Mouse (Mus musculus) CH12.LX (cell line): Measurements from ENCODE around the gene Ppp2ca. TPM values are rescaled to one million over a fixed set of nuclear protein-coding genes. Genes with fewer than 3 reads are reported as not detected.

Source experiments
- DNase-seq: peaks from one replicate; pipeline ENCODE4 v3.0.0-alpha.2; 2013; ENCODE audit errors: extremely low read depth
- H3K27ac ChIP-seq: 2 replicates; pipeline ENCODE4 v1.5.1; 2012; ENCODE audit warnings: low read depth, mild to moderate bottlenecking, control low read depth, moderate library complexity; ENCODE audit not compliant: insufficient read depth
- H3K27me3 ChIP-seq: replicated peaks from 2 replicates; pipeline ENCODE3; 2012; ENCODE audit warnings: inconsistent platforms
- H3K36me3 ChIP-seq, 2 experiments: replicated peaks in 1 of 2; 2 replicates each; pipeline versions ENCODE3 to v1.6.1; 2012; ENCODE audit warnings: inconsistent platforms in 1 of 2, low read length in 1 of 2, mild to moderate bottlenecking in 1 of 2, mixed read lengths in 1 of 2, moderate library complexity in 1 of 2; ENCODE audit not compliant: control insufficient read depth in 1 of 2, insufficient read depth in 1 of 2
- H3K4me1 ChIP-seq, 2 experiments: 2 replicates each; pipeline ENCODE4 v1.6.1; 2012; ENCODE audit warnings: inconsistent platforms in 1 of 2, moderate library complexity in 1 of 2; ENCODE audit not compliant: insufficient read depth in 2 of 2, control insufficient read depth in 1 of 2
- H3K4me2 ChIP-seq: 2 replicates; pipeline ENCODE4 v1.6.1; 2012; ENCODE audit warnings: low read depth, mild to moderate bottlenecking, control low read depth; ENCODE audit not compliant: poor library complexity, insufficient read depth, severe bottlenecking
- H3K4me3 ChIP-seq, 3 experiments: fragments of 150-350 bp in 1 of 3; sonication (generic) in 1 of 3; replicated peaks in 1 of 3; 2 replicates each; pipeline versions ENCODE3 to v1.5.1; 2011 to 2012; ENCODE audit warnings: low read depth in 2 of 3, low read length in 2 of 3, mild to moderate bottlenecking in 2 of 3, moderate library complexity in 2 of 3, control low read depth in 1 of 3, improper control_type of control experiment in 1 of 3, inconsistent platforms in 1 of 3, mixed read lengths in 1 of 3; ENCODE audit not compliant: poor library complexity in 1 of 3
- H3K79me2 ChIP-seq: replicated peaks from 2 replicates; pipeline ENCODE4 v1.6.1; 2012; ENCODE audit warnings: mild to moderate bottlenecking, moderate library complexity; ENCODE audit not compliant: control insufficient read depth, poor library complexity, insufficient read depth, severe bottlenecking; ENCODE audit errors: extremely low read depth
- H3K9ac ChIP-seq: 2 replicates; pipeline ENCODE4 v1.6.1; 2012; ENCODE audit warnings: low read depth, mild to moderate bottlenecking, control low read depth, moderate library complexity; ENCODE audit not compliant: insufficient read depth
- H3K9me3 ChIP-seq: replicated peaks from 2 replicates; pipeline ENCODE3; 2012; ENCODE audit warnings: low read length, inconsistent platforms, mixed read lengths
- CHD1 ChIP-seq: IDR thresholded peaks from 2 replicates; pipeline ENCODE4 v1.6.1; 2012; ENCODE audit warnings: low read depth, low read length, improper control_type of control experiment, inconsistent platforms
- CHD2 ChIP-seq: IDR thresholded peaks from 2 replicates; pipeline ENCODE4 v1.6.1; 2011; ENCODE audit warnings: low read length, improper control_type of control experiment
- CTCF ChIP-seq, 2 experiments: IDR thresholded peaks in 1 of 2; conservative IDR thresholded peaks in 1 of 2; 2 replicates each; pipeline ENCODE4 v1.5.1; 2011 to 2012; ENCODE audit warnings: low read depth in 2 of 2, low read length in 2 of 2, improper control_type of control experiment in 1 of 2, inconsistent platforms in 1 of 2, mild to moderate bottlenecking in 1 of 2, moderate library complexity in 1 of 2
- ELF1 ChIP-seq: IDR thresholded peaks from 2 replicates; pipeline ENCODE4 v1.6.1; 2014; ENCODE audit warnings: low read depth, mild to moderate bottlenecking, inconsistent platforms, low read length, improper control_type of control experiment
- HCFC1 ChIP-seq: IDR thresholded peaks from 2 replicates; pipeline ENCODE4 v1.6.1; 2012; ENCODE audit warnings: low read depth, mild to moderate bottlenecking, inconsistent platforms, low read length, improper control_type of control experiment
- IRF4 ChIP-seq: IDR thresholded peaks from 2 replicates; pipeline ENCODE4 v1.6.1; 2014; ENCODE audit warnings: low read depth, mild to moderate bottlenecking, inconsistent platforms, low read length, improper control_type of control experiment
- KAT2A ChIP-seq: IDR thresholded peaks from 2 replicates; pipeline ENCODE4 v1.6.1; 2012; ENCODE audit warnings: low read length, improper control_type of control experiment, inconsistent platforms; ENCODE audit not compliant: insufficient replicate concordance
- MAZ ChIP-seq: IDR thresholded peaks from 2 replicates; pipeline ENCODE4 v1.6.1; 2012; ENCODE audit warnings: low read depth, mild to moderate bottlenecking, inconsistent platforms, low read length, improper control_type of control experiment, moderate library complexity
- MEF2A ChIP-seq: IDR thresholded peaks from 2 replicates; pipeline ENCODE4 v1.6.1; 2014; ENCODE audit warnings: low read depth, mild to moderate bottlenecking, inconsistent platforms, low read length, improper control_type of control experiment, borderline replicate concordance
- MXI1 ChIP-seq: IDR thresholded peaks from 2 replicates; pipeline ENCODE4 v1.6.1; 2011; ENCODE audit warnings: mild to moderate bottlenecking, low read depth, low read length, improper control_type of control experiment
- MYC ChIP-seq: IDR thresholded peaks from 2 replicates; pipeline ENCODE4 v1.6.1; 2011; ENCODE audit warnings: low read depth, mild to moderate bottlenecking, improper control_type of control experiment, low read length
- NELFE ChIP-seq: IDR thresholded peaks from 2 replicates; pipeline ENCODE4 v1.6.1; 2011; ENCODE audit warnings: low read depth, low read length, improper control_type of control experiment
- PAX5 ChIP-seq: IDR thresholded peaks from 2 replicates; pipeline ENCODE4 v1.6.1; 2012; ENCODE audit warnings: low read length, inconsistent platforms, mixed read lengths
- POLR2A ChIP-seq: IDR thresholded peaks from 2 replicates; pipeline ENCODE4 v1.6.1; 2011; ENCODE audit warnings: low read depth, mild to moderate bottlenecking, improper control_type of control experiment, low read length
- SIN3A ChIP-seq: IDR thresholded peaks from 2 replicates; pipeline ENCODE4 v1.6.1; 2012; ENCODE audit warnings: low read length, improper control_type of control experiment, inconsistent platforms
- SMC3 ChIP-seq: IDR thresholded peaks from 2 replicates; pipeline ENCODE4 v1.6.1; 2011; ENCODE audit warnings: low read depth, low read length, improper control_type of control experiment
- TBP ChIP-seq: conservative IDR thresholded peaks from 2 replicates; pipeline ENCODE4 v1.6.1; 2011; ENCODE audit warnings: low read depth, low read length, improper control_type of control experiment
- TCF12 ChIP-seq: IDR thresholded peaks from 2 replicates; pipeline ENCODE4 v1.6.1; 2014; ENCODE audit warnings: low read depth, mild to moderate bottlenecking, inconsistent platforms, low read length, improper control_type of control experiment
- USF2 ChIP-seq: conservative IDR thresholded peaks from 2 replicates; pipeline ENCODE4 v1.6.1; 2011; ENCODE audit warnings: low read depth, low read length, improper control_type of control experiment
- ZC3H11A ChIP-seq: IDR thresholded peaks from 2 replicates; pipeline ENCODE4 v1.6.1; 2012; ENCODE audit warnings: low read depth, mild to moderate bottlenecking, inconsistent platforms, low read length, improper control_type of control experiment
- ZKSCAN1 ChIP-seq: IDR thresholded peaks from 2 replicates; pipeline ENCODE4 v1.6.1; 2012; ENCODE audit warnings: low read depth, inconsistent platforms, low read length, improper control_type of control experiment, borderline replicate concordance
- ZMIZ1 ChIP-seq: IDR thresholded peaks from 2 replicates; pipeline ENCODE4 v1.6.1; 2012; ENCODE audit warnings: low read depth, mild to moderate bottlenecking, inconsistent platforms, low read length, improper control_type of control experiment
- ZNF384 ChIP-seq: IDR thresholded peaks from 2 replicates; pipeline ENCODE4 v1.6.1; 2012; ENCODE audit warnings: low read depth, low read length, improper control_type of control experiment, inconsistent platforms
- dilution Hi-C: fragments of 300-500 bp; cut with MboI; formaldehyde crosslinking; loops from 2 replicates; pipeline ENCODE4 v1.14.3; 2020; ENCODE audit warnings: low sequenced_read_pairs; ENCODE audit not compliant: extremely low pct_unique_long_range_greater_than_20kb, extremely low pct_ligation_motif_present
- in situ Hi-C: fragments of 300-500 bp; cut with MboI; formaldehyde crosslinking; loops from 3 replicates; pipeline ENCODE4 v1.14.3; 2019; ENCODE audit warnings: low sequenced_read_pairs, low pct_ligation_motif_present, low pct_unique_long_range_greater_than_20kb, mixed read lengths
- polyA plus RNA-seq: library from polyadenylated mRNA; unstranded; fragments of >175 nt; gene quantifications from 2 replicates; pipeline ENCODE4 v1.2.1, GENCODE M21; 2012; ENCODE audit warnings: low read depth; ENCODE audit not compliant: insufficient read length
- total RNA-seq, 2 experiments: library from RNA; depleted of rRNA; stranded (reverse); fragments of 300-350 nt in 1 of 2; fragments of >200 nt in 1 of 2; gene quantifications; 2 replicates each; pipeline ENCODE4 v1.2.3; 2012 to 2014

Gene Ppp2ca
- total and polyA plus RNA-seq, 3 experiments: 85.5 to 185 (median 177) TPM

DNA sequence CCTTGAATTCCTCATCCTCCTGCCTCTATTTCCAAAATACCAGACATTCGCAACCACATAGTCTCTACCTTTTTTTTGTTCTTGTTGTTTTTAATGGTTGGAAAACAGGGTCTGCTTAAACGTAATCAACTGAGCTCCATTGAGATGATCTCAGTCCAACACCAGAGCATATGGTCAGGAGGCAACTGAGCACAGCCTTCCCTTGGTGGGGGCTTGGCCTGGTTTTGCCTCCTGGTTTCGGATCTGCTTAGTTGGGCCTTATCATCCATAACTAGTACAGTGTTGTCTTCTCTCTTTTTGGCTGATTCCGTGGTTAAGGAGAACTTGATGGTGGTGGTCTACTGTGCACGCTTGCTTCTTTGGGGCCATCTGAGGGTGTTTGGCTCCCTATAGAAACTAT lies 10.3 kb downstream of the Ppp2ca start:
- Histone ChIP-seq H3K27ac (peak overlapping the region; percentile 43), H3K4me3 (peak overlapping the region in 1 of 3 experiments; percentile 23), H3K27me3 (no peaks in the 10 kb centered on the region), H3K9ac (no peak overlapping the region), H3K9me3 (no peaks in the 10 kb centered on the region), H3K79me2 (peaks cover 97% of the 10 kb centered on the region), H3K36me3 (peaks cover 9 to 53% of the 10 kb centered on the region in 2 experiments)
- in situ Hi-C loops: no loop called here
- TF ChIP-seq USF2 (no peak), CHD1 (no peak), IRF4 (no peak), ZC3H11A (no peak), CTCF (conservative IDR thresholded peaks at IDR 0.05 in 1 of 2, IDR thresholded peaks at IDR 0.05 in 1 of 2; ENCODE audit: low read depth in 2 of 2, low read length in 2 of 2) (no peak), PAX5 (no peak), MXI1 (no peak), HCFC1 (no peak), TBP (no peak), TCF12 (no peak), SIN3A (no peak), ELF1 (no peak), MEF2A (no peak), ZMIZ1 (no peak), MAZ (no peak), ZNF384 (no peak)
- TF ChIP-seq, all 38 proteins: peak for 0
- H3K4me1 ChIP-seq: peaks cover 17 to 50% of the 10 kb centered on the region in 2 experiments
- no peak overlapping the region for H3K4me2 ChIP-seq
- DNase-seq: no peak
- dilution Hi-C loops: no loop called here

DNA sequence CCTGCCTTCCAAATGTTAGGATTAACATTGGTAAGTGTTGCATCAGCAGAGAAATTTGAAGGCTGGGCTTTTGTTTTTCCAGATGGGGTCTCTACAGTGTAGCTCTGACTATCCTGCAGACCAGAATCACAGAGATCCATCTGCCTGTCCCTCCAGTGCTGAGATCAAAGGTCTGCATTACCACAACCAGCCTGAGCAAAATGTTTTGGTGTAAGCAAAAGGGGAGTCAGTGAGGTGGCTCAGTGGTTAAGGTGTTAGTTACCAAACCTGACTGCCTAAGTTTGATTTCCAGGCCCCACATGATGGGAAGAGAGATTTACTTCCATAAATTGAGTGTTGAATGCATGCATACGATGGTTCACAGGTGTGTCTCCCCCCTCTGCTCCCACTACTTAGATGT lies 10.9 kb downstream of the Ppp2ca start:
- Histone ChIP-seq H3K4me3 (no peak overlapping the region), H3K4me2 (no peak overlapping the region; the same call in 1 of the 2 replicates), H3K27ac (no peak overlapping the region), H3K27me3 (no peaks in the 10 kb centered on the region), H3K4me1 (peaks cover 14 to 46% of the 10 kb centered on the region in 2 experiments), H3K9ac (no peak overlapping the region), H3K9me3 (no peaks in the 10 kb centered on the region), H3K79me2 (peaks cover 94% of the 10 kb centered on the region), H3K36me3 (peaks cover 11 to 56% of the 10 kb centered on the region in 2 experiments)
- dilution Hi-C loops: no loop called here
- TF ChIP-seq NELFE (no peak), ZKSCAN1 (no peak), CHD2 (no peak), MYC (no peak), POLR2A (no peak; the same call in 1 of the 2 replicates), TCF12 (no peak), KAT2A (no peak), SMC3 (no peak), MEF2A (no peak)
- in situ Hi-C loops: no loop called here
- no peak for DNase-seq
